Mouse (Mus musculus) lung, postnatal 0 days (tissue): ENCODE measurements at regions not wholly inside any gene's neighbourhood (a gene's known extent, or its start where the extent isn't known, plus 50 kb on each side); places are given as distances from the start of the nearest gene placed in this dataset.

Experiments
- ATAC-seq: fragments of 200-750 bp; cut with Nextera tagmentation; 2 replicates; pipeline ENCODE4 v1.8.0; 2017; ENCODE audit warnings: moderate library complexity
- DNase-seq: peaks from one replicate; pipeline ENCODE4 v3.0.0-alpha.2; 2016; ENCODE audit warnings: low spot score
- H3K27ac ChIP-seq: fragments of 300-500 bp; sonication (generic); 2 replicates; pipeline ENCODE4 v1.5.1; 2014; ENCODE audit warnings: antibody characterized with exemption, mild to moderate bottlenecking, low read length, mixed read lengths
- H3K27me3 ChIP-seq: fragments of 300-500 bp; sonication (generic); replicated peaks from 2 replicates; pipeline ENCODE4 v1.6.1; 2014; ENCODE audit warnings: low read length, mixed read lengths; ENCODE audit not compliant: insufficient read depth
- H3K36me3 ChIP-seq: fragments of 300-500 bp; sonication (generic); 2 replicates; pipeline ENCODE4 v1.6.1; 2014; ENCODE audit warnings: low read length, mixed read lengths; ENCODE audit not compliant: insufficient read depth
- H3K4me1 ChIP-seq: fragments of 300-500 bp; sonication (generic); 2 replicates; pipeline ENCODE4 v1.6.1; 2014; ENCODE audit warnings: antibody characterized with exemption, low read depth, low read length, mixed read lengths; ENCODE audit not compliant: insufficient read depth
- H3K4me2 ChIP-seq: fragments of 300-500 bp; sonication (generic); replicated peaks from 2 replicates; pipeline ENCODE4 v1.6.1; 2014; ENCODE audit warnings: low read depth, mild to moderate bottlenecking, low read length, moderate library complexity, mixed read lengths
- H3K4me3 ChIP-seq: fragments of 300-500 bp; sonication (generic); 2 replicates; pipeline ENCODE4 v1.5.1; 2014; ENCODE audit warnings: low read depth, low read length
- H3K9ac ChIP-seq: fragments of 300-500 bp; sonication (generic); replicated peaks from 2 replicates; pipeline ENCODE4 v1.6.1; 2014; ENCODE audit warnings: low read depth, mild to moderate bottlenecking
- H3K9me3 ChIP-seq: fragments of 300-500 bp; sonication (generic); 2 replicates; pipeline ENCODE4 v1.6.1; 2016; ENCODE audit warnings: low read length, mixed read lengths
- CTCF ChIP-seq: IDR thresholded peaks from 2 replicates; pipeline ENCODE4 v1.5.1; 2016; ENCODE audit warnings: antibody characterized with exemption, mild to moderate bottlenecking
- EP300 ChIP-seq: IDR thresholded peaks from 2 replicates; pipeline ENCODE4 v1.6.1; 2016; ENCODE audit warnings: antibody characterized with exemption, mild to moderate bottlenecking, control low read depth
- WGBS: fragments of 180-500 bp; shearing (Covaris S2); extraction: QIAGEN DNeasy Blood & Tissue Kit; methylation state at CpG from one replicate; pipeline ENCODE4 v1.1.7; 2014; 5-methylcytosine and 5-hydroxymethylcytosine counted together

- no peak overlapping the region for H3K4me3 ChIP-seq
- H3K9me3 ChIP-seq: no peaks in the 10 kb centered on the region
- no peaks in the 10 kb centered on the region for H3K36me3 ChIP-seq
- ATAC-seq (peak; percentile 75), DNase-seq (peak; percentile 62)
- H3K27ac ChIP-seq: no peak overlapping the region
- no peaks in the 10 kb centered on the region for H3K27me3 ChIP-seq
- H3K4me2 ChIP-seq: no peak overlapping the region
- 22% methylated on average over 4 of the region's 4 CpGs for WGBS
- H3K4me1 ChIP-seq: no peaks in the 10 kb centered on the region
- no peak for TF ChIP-seq EP300
- no peak for TF ChIP-seq CTCF
- H3K9ac ChIP-seq: no peak overlapping the region
These were observed 421.8 kb downstream of the Meis1 start for GRCm38 (mm10) chr11:18596996-18597395.

- H3K9me3 ChIP-seq: no peaks in the 10 kb centered on the region
- H3K4me2 ChIP-seq: no peak overlapping the region
- DNase-seq (peak; percentile 36), ATAC-seq (peak; percentile 65)
- H3K27me3 ChIP-seq: no peaks in the 10 kb centered on the region
- TF ChIP-seq CTCF (no peak), EP300 (peak; percentile 50)
- H3K4me1 ChIP-seq: no peaks in the 10 kb centered on the region
- no peak overlapping the region for H3K9ac ChIP-seq
- WGBS: 65% methylated on average over 1 of the region's 1 CpGs
- no peak overlapping the region for H3K27ac ChIP-seq
- no peak overlapping the region for H3K4me3 ChIP-seq
- H3K36me3 ChIP-seq: no peaks in the 10 kb centered on the region
These were observed 428.3 kb downstream of the Meis1 start for GRCm38 (mm10) chr11:18590487-18590886.

- DNase-seq (no peak), ATAC-seq (no peak)
- Histone ChIP-seq H3K4me1 (no peaks in the 10 kb centered on the region; the same call in 1 of the 2 replicates), H3K27me3 (no peaks in the 10 kb centered on the region), H3K9ac (no peak overlapping the region), H3K4me3 (no peak overlapping the region), H3K27ac (no peak overlapping the region), H3K4me2 (no peak overlapping the region), H3K36me3 (no peaks in the 10 kb centered on the region), H3K9me3 (no peaks in the 10 kb centered on the region)
- TF ChIP-seq EP300 (no peak), CTCF (no peak)
- WGBS: 46% methylated on average over 3 of the region's 3 CpGs
These were observed 432.3 kb downstream of the Meis1 start for GRCm38 (mm10) chr11:18586468-18586867.

- no peak for DNase-seq
- Histone ChIP-seq H3K4me3 (no peak overlapping the region), H3K4me1 (no peaks in the 10 kb centered on the region; the same call in 1 of the 2 replicates), H3K4me2 (no peak overlapping the region), H3K9me3 (no peaks in the 10 kb centered on the region), H3K36me3 (no peaks in the 10 kb centered on the region), H3K27me3 (no peaks in the 10 kb centered on the region), H3K27ac (no peak overlapping the region), H3K9ac (no peak overlapping the region)
- WGBS: 75% methylated on average over 8 of the region's 8 CpGs
- no peak for ATAC-seq
- no peak for TF ChIP-seq CTCF
These were observed 433.8 kb downstream of the Meis1 start for GRCm38 (mm10) chr11:18585031-18585430.

- TF ChIP-seq EP300 (no peak; the same call in 1 of the 2 replicates), CTCF (no peak)
- H3K27me3 ChIP-seq: no peaks in the 10 kb centered on the region
- H3K4me1 ChIP-seq: no peaks in the 10 kb centered on the region; the same call in 1 of the 2 replicates
- peak; percentile 60 for DNase-seq
- no peak overlapping the region for H3K9ac ChIP-seq
- H3K9me3 ChIP-seq: no peaks in the 10 kb centered on the region
- H3K27ac ChIP-seq: no peak overlapping the region
- no peak overlapping the region for H3K4me2 ChIP-seq
- peak; percentile 57 for ATAC-seq
- WGBS: 35% methylated on average over 1 of the region's 1 CpGs
- H3K4me3 ChIP-seq: no peak overlapping the region
- no peaks in the 10 kb centered on the region for H3K36me3 ChIP-seq
These were observed 436.0 kb downstream of the Meis1 start for GRCm38 (mm10) chr11:18582781-18583161.

GRCm38 (mm10) chr11:18581997-18582780, 436.6 kb downstream of the Meis1 start:
- Histone ChIP-seq H3K9me3 (no peaks in the 10 kb centered on the region), H3K4me2 (no peak overlapping the region), H3K27ac (0 out of 2 replicates have a peak overlapping the region, but pooled peaks have one; percentile 29), H3K36me3 (no peaks in the 10 kb centered on the region), H3K27me3 (no peaks in the 10 kb centered on the region), H3K9ac (no peak overlapping the region), H3K4me1 (no peaks in the 10 kb centered on the region; the same call in 1 of the 2 replicates), H3K4me3 (no peak overlapping the region)
- peak; percentile 62 for DNase-seq
- ATAC-seq: peak; percentile 89
- 56% methylated on average over 2 of the region's 2 CpGs for WGBS
- TF ChIP-seq EP300: peak; percentile 66
- no peak for TF ChIP-seq CTCF
